ENCODE assay signal across 9 mouse cellular contexts in the genomic region with DNA sequence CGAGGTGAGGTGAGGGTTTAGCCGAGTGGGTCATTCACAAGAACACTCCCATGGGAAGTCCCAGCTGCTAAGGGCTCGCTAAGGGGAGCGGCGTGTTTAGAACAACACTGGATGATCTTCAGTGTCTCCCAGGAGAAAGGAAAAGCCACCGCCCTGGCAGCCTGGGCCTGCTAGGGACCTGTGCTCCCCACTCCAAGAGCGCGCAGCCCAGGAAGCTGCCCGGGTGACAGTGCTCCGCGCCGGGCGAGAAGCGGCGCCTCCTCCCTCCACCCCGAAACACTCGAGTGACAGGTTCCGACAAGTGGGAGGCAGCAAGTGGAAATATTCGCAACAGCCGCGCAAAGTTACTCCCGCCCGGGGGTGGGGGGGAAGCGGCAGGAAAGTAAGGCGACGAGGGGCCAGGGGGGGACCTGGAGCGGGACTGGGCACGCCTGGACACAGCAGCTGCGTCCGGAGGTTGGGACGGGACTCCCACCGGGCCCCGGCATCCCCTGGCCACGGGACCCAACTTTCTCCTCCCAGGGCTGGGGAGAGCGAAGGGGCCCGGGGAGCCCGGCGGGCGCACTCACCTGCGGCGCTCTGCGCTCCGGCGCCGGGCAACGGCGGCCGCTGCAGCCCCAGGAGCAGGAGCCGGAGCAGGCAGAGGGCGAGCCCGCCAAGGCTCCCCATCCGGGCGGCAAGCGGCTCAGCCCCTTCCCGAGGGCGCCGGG. TPM values are rescaled to one million over a fixed set of nuclear protein-coding genes. Genes with fewer than 3 reads are reported as not detected.
DNase-seq lines count a peak whose midpoint lies in the region; ATAC-seq and TF ChIP-seq lines count a peak whose summit lies in the region.
"Had no signal": no experiment of that assay in that cellular context is flagged by ENCODE, and none has a peak within 500 bp of the region (broad histone marks: within the 10 kb centered on the region; RNA-seq: fewer than 3 reads in every experiment).

No protein-coding gene starts in this region.

- under 1% methylated on average over 45 of the region's 57 CpGs for WGBS in kidney, embryonic 16.5 days
- WGBS in limb, embryonic 14.5 days = under 1% methylated on average over 16 of the region's 57 CpGs

- H3K27me3 ChIP-seq in kidney, embryonic 16.5 days (ENCODE audit: insufficient read depth, low read length) = peaks cover 64% of the 10 kb centered on the region
- H3K27me3 ChIP-seq in limb, embryonic 14.5 days (ENCODE audit: control insufficient read depth, insufficient read depth, low read length) = peaks cover 57% of the 10 kb centered on the region

- no peak overlapping the region for H3K27ac ChIP-seq in kidney, embryonic 16.5 days (ENCODE audit: low read length)
- no peak overlapping the region for H3K27ac ChIP-seq in limb, embryonic 14.5 days (replicated peaks; ENCODE audit: low read depth, low read length)

- TF ChIP-seq POLR2A in limb, embryonic 14.5 days (IDR thresholded peaks at IDR 0.05; ENCODE audit: borderline replicate concordance, extremely low read depth, insufficient read depth, insufficient read length) = no peak

- peaks cover 26% of the 10 kb centered on the region for H3K4me1 ChIP-seq in kidney, embryonic 16.5 days (ENCODE audit: insufficient read depth, low read length)
- peaks cover 6% of the 10 kb centered on the region; the same call in 1 of the 2 replicates for H3K4me1 ChIP-seq in limb, embryonic 14.5 days (ENCODE audit: control insufficient read depth, insufficient read depth, low read length)

- peak overlapping the region; percentile 64 for H3K9ac ChIP-seq in kidney, embryonic 16.5 days (replicated peaks; ENCODE audit: low read length)
- H3K9ac ChIP-seq in limb, embryonic 14.5 days (ENCODE audit: low read depth, low read length, severe bottlenecking) = peak overlapping the region; percentile 47

- peak; percentile 39; the same call in 1 of the 2 replicates for ATAC-seq in kidney, embryonic 16.5 days (ENCODE audit: low FRiP score, low TSS enrichment)
- ATAC-seq in limb, embryonic 14.5 days (ENCODE audit: low FRiP score, low read depth) = peak; percentile 23; the same call in 1 of the 2 replicates
- ATAC-seq in megakaryocyte progenitor cell, adult 5-6 weeks (replicated peaks; ENCODE audit: poor library complexity) = no peak

- no peak for DNase-seq in kidney, postnatal 14 days
- DNase-seq in embryo, embryonic 9.5 days (ENCODE audit: extremely low spot score) = peak; percentile 41
- peak; percentile 29 to 39 for DNase-seq in frontal cortex, postnatal 36 days (ENCODE audit: low spot score in 2 of 2)
- no peak for DNase-seq in limb, embryonic 14.5 days (ENCODE audit: low spot score)
- peak; percentile 57 for DNase-seq in right cerebral cortex, adult 18-20 months
- DNase-seq in adrenal gland, postnatal 4 days (ENCODE audit: low spot score in 2 of 2) = no peak

- peak overlapping the region; percentile 95 for H3K4me2 ChIP-seq in kidney, embryonic 16.5 days (replicated peaks; ENCODE audit: low read depth, low read length)
- H3K4me2 ChIP-seq in limb, embryonic 14.5 days (replicated peaks; ENCODE audit: low read depth, low read length, severe bottlenecking) = peak overlapping the region; percentile 93

- no peaks in the 10 kb centered on the region for H3K36me3 ChIP-seq in kidney, embryonic 16.5 days (ENCODE audit: insufficient read depth, low read length)
- no peaks in the 10 kb centered on the region for H3K36me3 ChIP-seq in limb, embryonic 14.5 days (ENCODE audit: control insufficient read depth, insufficient read depth, low read length)

- H3K4me3 ChIP-seq in kidney, embryonic 16.5 days (ENCODE audit: low read length) = peak overlapping the region; percentile 56
- H3K4me3 ChIP-seq in limb, embryonic 14.5 days (replicated peaks; ENCODE audit: low read length) = peak overlapping the region; percentile 50

- H3K9me3 ChIP-seq in kidney, embryonic 16.5 days (ENCODE audit: low read length) = no peaks in the 10 kb centered on the region
- no peaks in the 10 kb centered on the region for H3K9me3 ChIP-seq in limb, embryonic 14.5 days (ENCODE audit: control insufficient read depth, low read length)

RNA-seq across cellular contexts. Expression of a gene that starts 0.6 kb away (rescaled TPM):
- polyA plus RNA-seq in kidney, embryonic 16.5 days (2015; fragmentation: Nextera tagmentation; extraction: Ambion mirVana) = 3.2 TPM in 2 replicates
- polyA plus RNA-seq in limb, embryonic 14.5 days (2012; rRNA removed) = 2.2 and 4.7 TPM in 2 replicates
- 1.5 and 3.1 TPM in 2 replicates for polyA plus RNA-seq in limb, embryonic 14.5 days (2014; fragmentation: Nextera tagmentation; extraction: Ambion mirVana)
- total RNA-seq in megakaryocyte progenitor cell, adult 5-6 weeks (2015) = not detected in 2 replicates
- not detected in 2 replicates for total RNA-seq in megakaryocyte progenitor cell, adult 5-6 weeks (2017)
- 1 to 10 TPM; 1.8 to 3.2 TPM for total RNA-seq in adrenal gland, postnatal 4 days (2021)
- total RNA-seq: hematopoietic stem cell, adult 5-6 weeks had no signal

Comparison
In these comparisons a context has a peak if more than half of its experiments do, and no peak if none do; other contexts are left out.
1. DNase-seq: peak in embryo, embryonic 9.5 days (single experiment), frontal cortex, postnatal 36 days (2 of 2) and right cerebral cortex, adult 18-20 months (single experiment); none in kidney, postnatal 14 days (single experiment), limb, embryonic 14.5 days (single experiment) and adrenal gland, postnatal 4 days (0 of 2).